Mouse (Mus musculus): Measurements from ENCODE around the gene Pik3cd. TPM values are rescaled to one million over a fixed set of nuclear protein-coding genes. Genes with fewer than 3 reads are reported as not detected.

Gene Pik3cd
- polyA plus RNA-seq, 1 experiment from 2014 or later = 3.8 TPM

- no peak for TF ChIP-seq CTCF (IDR thresholded peaks at IDR 0.05; ENCODE audit: low read depth)
- DNase-seq (ENCODE audit: low spot score) (no peak), ATAC-seq (replicated peaks; ENCODE audit: low FRiP score, low read depth) (no peak)
- Histone ChIP-seq H3K27ac (no peak overlapping the region), H3K4me3 (replicated peaks; ENCODE audit: low read depth, low read length) (no peak overlapping the region), H3K36me3 (ENCODE audit: insufficient read depth, low read length) (no peaks in the 10 kb centered on the region), H3K4me2 (ENCODE audit: low read length) (no peak overlapping the region), H3K4me1 (replicated peaks; ENCODE audit: insufficient read depth, low read length) (0 out of 2 replicates have a peak, but pooled peaks cover 3% of the 10 kb centered on the region), H3K27me3 (ENCODE audit: insufficient read depth, low read length) (no peaks in the 10 kb centered on the region), H3K9me3 (replicated peaks; ENCODE audit: low read length) (no peaks in the 10 kb centered on the region), H3K9ac (ENCODE audit: low read depth, low read length) (no peak overlapping the region)
- 55% methylated on average over 8 of the region's 8 CpGs for WGBS
These were observed 11.0 kb downstream of the Pik3cd start for GRCm38 (mm10) chr4:149691368-149691767.

GRCm38 (mm10) chr4:149690828-149691280 lies 11.5 kb downstream of the Pik3cd start:
- TF ChIP-seq CTCF (IDR thresholded peaks at IDR 0.05; ENCODE audit: low read depth) = no peak
- no peak overlapping the region for H3K4me2 ChIP-seq (ENCODE audit: low read length)
- no peak overlapping the region for H3K27ac ChIP-seq
- WGBS = 76% methylated on average over 8 of the region's 8 CpGs
- no peak overlapping the region for H3K4me3 ChIP-seq (replicated peaks; ENCODE audit: low read depth, low read length)
- no peaks in the 10 kb centered on the region for H3K9me3 ChIP-seq (replicated peaks; ENCODE audit: low read length)
- DNase-seq (ENCODE audit: low spot score) = no peak
- no peaks in the 10 kb centered on the region for H3K4me1 ChIP-seq (replicated peaks; ENCODE audit: insufficient read depth, low read length)
- ATAC-seq (replicated peaks; ENCODE audit: low FRiP score, low read depth) = no peak
- no peaks in the 10 kb centered on the region for H3K27me3 ChIP-seq (ENCODE audit: insufficient read depth, low read length)
- no peaks in the 10 kb centered on the region for H3K36me3 ChIP-seq (ENCODE audit: insufficient read depth, low read length)
- no peak overlapping the region for H3K9ac ChIP-seq (ENCODE audit: low read depth, low read length)

GRCm38 (mm10) chr4:149689822-149690700 lies 12.3 kb downstream of the Pik3cd start:
- Histone ChIP-seq H3K27ac (no peak overlapping the region), H3K27me3 (ENCODE audit: insufficient read depth, low read length) (no peaks in the 10 kb centered on the region), H3K4me1 (replicated peaks; ENCODE audit: insufficient read depth, low read length) (no peaks in the 10 kb centered on the region), H3K4me2 (ENCODE audit: low read length) (no peak overlapping the region), H3K4me3 (replicated peaks; ENCODE audit: low read depth, low read length) (no peak overlapping the region), H3K36me3 (ENCODE audit: insufficient read depth, low read length) (no peaks in the 10 kb centered on the region), H3K9me3 (replicated peaks; ENCODE audit: low read length) (no peaks in the 10 kb centered on the region), H3K9ac (ENCODE audit: low read depth, low read length) (no peak overlapping the region)
- DNase-seq (ENCODE audit: low spot score) (no peak), ATAC-seq (replicated peaks; ENCODE audit: low FRiP score, low read depth) (no peak)
- WGBS = 79% methylated on average over 12 of the region's 12 CpGs
- TF ChIP-seq CTCF (IDR thresholded peaks at IDR 0.05; ENCODE audit: low read depth) = no peak

GRCm38 (mm10) chr4:149688861-149689260 lies 13.5 kb downstream of the Pik3cd start:
- H3K27ac ChIP-seq = no peak overlapping the region
- H3K4me3 ChIP-seq (replicated peaks; ENCODE audit: low read depth, low read length) = no peak overlapping the region
- no peak for ATAC-seq (replicated peaks; ENCODE audit: low FRiP score, low read depth)
- no peak for DNase-seq (ENCODE audit: low spot score)
- no peaks in the 10 kb centered on the region for H3K9me3 ChIP-seq (replicated peaks; ENCODE audit: low read length)
- WGBS = 73% methylated on average over 14 of the region's 14 CpGs
- no peaks in the 10 kb centered on the region for H3K36me3 ChIP-seq (ENCODE audit: insufficient read depth, low read length)
- H3K4me1 ChIP-seq (replicated peaks; ENCODE audit: insufficient read depth, low read length) = no peaks in the 10 kb centered on the region
- no peaks in the 10 kb centered on the region for H3K27me3 ChIP-seq (ENCODE audit: insufficient read depth, low read length)
- no peak overlapping the region for H3K9ac ChIP-seq (ENCODE audit: low read depth, low read length)
- no peak overlapping the region for H3K4me2 ChIP-seq (ENCODE audit: low read length)
- no peak for TF ChIP-seq CTCF (IDR thresholded peaks at IDR 0.05; ENCODE audit: low read depth)

GRCm38 (mm10) chr4:149684841-149685623 lies 17.3 kb downstream of the Pik3cd start:
- Histone ChIP-seq H3K27me3 (ENCODE audit: insufficient read depth, low read length) (no peaks in the 10 kb centered on the region), H3K4me2 (ENCODE audit: low read length) (no peak overlapping the region), H3K4me3 (replicated peaks; ENCODE audit: low read depth, low read length) (no peak overlapping the region), H3K9ac (ENCODE audit: low read depth, low read length) (no peak overlapping the region), H3K9me3 (replicated peaks; ENCODE audit: low read length) (no peaks in the 10 kb centered on the region), H3K27ac (no peak overlapping the region), H3K36me3 (ENCODE audit: insufficient read depth, low read length) (no peaks in the 10 kb centered on the region), H3K4me1 (replicated peaks; ENCODE audit: insufficient read depth, low read length) (no peaks in the 10 kb centered on the region)
- DNase-seq (ENCODE audit: low spot score) = no peak
- no peak for TF ChIP-seq CTCF (IDR thresholded peaks at IDR 0.05; ENCODE audit: low read depth)
- WGBS = 31% methylated on average over 11 of the region's 11 CpGs
- ATAC-seq (replicated peaks; ENCODE audit: low FRiP score, low read depth) = no peak

GRCm38 (mm10) chr4:149683875-149684274 lies 18.5 kb downstream of the Pik3cd start:
- ATAC-seq (replicated peaks; ENCODE audit: low FRiP score, low read depth) = no peak
- WGBS = 18% methylated on average over 7 of the region's 7 CpGs
- Histone ChIP-seq H3K36me3 (ENCODE audit: insufficient read depth, low read length) (no peaks in the 10 kb centered on the region), H3K4me2 (ENCODE audit: low read length) (no peak overlapping the region), H3K27me3 (ENCODE audit: insufficient read depth, low read length) (no peaks in the 10 kb centered on the region), H3K9me3 (replicated peaks; ENCODE audit: low read length) (no peaks in the 10 kb centered on the region), H3K9ac (ENCODE audit: low read depth, low read length) (no peak overlapping the region), H3K27ac (no peak overlapping the region), H3K4me1 (replicated peaks; ENCODE audit: insufficient read depth, low read length) (0 out of 2 replicates have a peak, but pooled peaks cover 2% of the 10 kb centered on the region), H3K4me3 (replicated peaks; ENCODE audit: low read depth, low read length) (no peak overlapping the region)
- DNase-seq (ENCODE audit: low spot score) = no peak
- TF ChIP-seq CTCF (IDR thresholded peaks at IDR 0.05; ENCODE audit: low read depth) = no peak

Data from kidney, postnatal 0 days (tissue).